Mouse (Mus musculus): ENCODE results near the gene Ccnf. TPM values are rescaled to one million over a fixed set of nuclear protein-coding genes. Genes with fewer than 3 reads are reported as not detected.
A peak's percentile ranks its signal among the peaks of the same experiment; 100 is the strongest.

Ccnf gene
- polyA plus RNA-seq, 1 experiment from 2014 or later = 2.8 TPM

GRCm38 (mm10) chr17:24206451-24207351 is 44.6 kb downstream of the Ccnf start:
- H3K36me3 ChIP-seq (ENCODE audit: insufficient read depth, low read length) = no peaks in the 10 kb centered on the region
- no peaks in the 10 kb centered on the region for H3K9me3 ChIP-seq (ENCODE audit: low read length)
- H3K27me3 ChIP-seq (replicated peaks; ENCODE audit: insufficient read depth, low read length) = 0 out of 2 replicates have a peak, but pooled peaks cover 11% of the 10 kb centered on the region
- H3K4me2 ChIP-seq (replicated peaks; ENCODE audit: low read depth, low read length) = peak overlapping the region; percentile 95
- H3K27ac ChIP-seq (ENCODE audit: low read length) = no peak overlapping the region
- TF ChIP-seq CTCF (IDR thresholded peaks at IDR 0.05) (peak; percentile 25), EP300 (IDR thresholded peaks at IDR 0.05) (no peak)
- ATAC-seq (peak; percentile 20), DNase-seq (ENCODE audit: low spot score) (peak; percentile 60)
- peaks cover 34% of the 10 kb centered on the region for H3K4me1 ChIP-seq (ENCODE audit: insufficient read depth, low read depth, low read length)
- 5% methylated on average over 58 of the region's 62 CpGs for WGBS
- H3K4me3 ChIP-seq (ENCODE audit: low read depth, low read length) = peak overlapping the region; percentile 31
- H3K9ac ChIP-seq (replicated peaks; ENCODE audit: low read depth) = no peak overlapping the region

GRCm38 (mm10) chr17:24205908-24206361 is 45.3 kb downstream of the Ccnf start:
- Histone ChIP-seq H3K4me3 (ENCODE audit: low read depth, low read length) (peak overlapping the region; percentile 59), H3K27me3 (replicated peaks; ENCODE audit: insufficient read depth, low read length) (0 out of 2 replicates have a peak, but pooled peaks cover 11% of the 10 kb centered on the region), H3K4me2 (replicated peaks; ENCODE audit: low read depth, low read length) (peak overlapping the region; percentile 95), H3K9me3 (ENCODE audit: low read length) (no peaks in the 10 kb centered on the region), H3K27ac (ENCODE audit: low read length) (no peak overlapping the region), H3K4me1 (ENCODE audit: insufficient read depth, low read depth, low read length) (peaks cover 29% of the 10 kb centered on the region), H3K36me3 (ENCODE audit: insufficient read depth, low read length) (no peaks in the 10 kb centered on the region), H3K9ac (replicated peaks; ENCODE audit: low read depth) (no peak overlapping the region)
- DNase-seq (ENCODE audit: low spot score) = peak; percentile 54
- 3% methylated on average over 15 of the region's 15 CpGs for WGBS
- peak; percentile 29 for ATAC-seq
- no peak for TF ChIP-seq EP300 (IDR thresholded peaks at IDR 0.05)
- TF ChIP-seq CTCF (IDR thresholded peaks at IDR 0.05) = no peak

GRCm38 (mm10) chr17:24205284-24205888 is 45.9 kb downstream of the Ccnf start, which contains the start of gene Tbc1d24:
Gene Tbc1d24 (minus strand): TSS chr17:24205562.
- ATAC-seq (peak; percentile 77), DNase-seq (ENCODE audit: low spot score) (peak; percentile 93)
- H3K9me3 ChIP-seq (ENCODE audit: low read length) = no peaks in the 10 kb centered on the region
- peak within 1 kb of the TSS; percentile 59 for H3K4me3 ChIP-seq (ENCODE audit: low read depth, low read length)
- H3K36me3 ChIP-seq (ENCODE audit: insufficient read depth, low read length) = no peaks in the 10 kb centered on the region
- peaks cover 29% of the 10 kb centered on the region for H3K4me1 ChIP-seq (ENCODE audit: insufficient read depth, low read depth, low read length)
- TF ChIP-seq CTCF (IDR thresholded peaks at IDR 0.05) (no peak), EP300 (IDR thresholded peaks at IDR 0.05) (no peak)
- peak within 1 kb of the TSS; percentile 29; the same call in 1 of the 2 replicates for H3K9ac ChIP-seq (replicated peaks; ENCODE audit: low read depth)
- under 1% methylated on average over 50 of the region's 65 CpGs for WGBS
- no peak within 1 kb of the TSS for H3K27ac ChIP-seq (ENCODE audit: low read length)
- H3K4me2 ChIP-seq (replicated peaks; ENCODE audit: low read depth, low read length) = peak within 1 kb of the TSS; percentile 95
- 0 out of 2 replicates have a peak, but pooled peaks cover 11% of the 10 kb centered on the region for H3K27me3 ChIP-seq (replicated peaks; ENCODE audit: insufficient read depth, low read length)

GRCm38 (mm10) chr17:24204846-24205245 is 46.4 kb downstream of the Ccnf start:
- peak overlapping the region; percentile 59 for H3K4me3 ChIP-seq (ENCODE audit: low read depth, low read length)
- H3K27me3 ChIP-seq (replicated peaks; ENCODE audit: insufficient read depth, low read length) = 0 out of 2 replicates have a peak, but pooled peaks cover 8% of the 10 kb centered on the region
- TF ChIP-seq CTCF (IDR thresholded peaks at IDR 0.05) (no peak), EP300 (IDR thresholded peaks at IDR 0.05) (no peak)
- DNase-seq (ENCODE audit: low spot score) (no peak), ATAC-seq (no peak)
- no peaks in the 10 kb centered on the region for H3K36me3 ChIP-seq (ENCODE audit: insufficient read depth, low read length)
- H3K4me2 ChIP-seq (replicated peaks; ENCODE audit: low read depth, low read length) = peak overlapping the region; percentile 95
- no peaks in the 10 kb centered on the region for H3K9me3 ChIP-seq (ENCODE audit: low read length)
- H3K27ac ChIP-seq (ENCODE audit: low read length) = no peak overlapping the region
- H3K4me1 ChIP-seq (ENCODE audit: insufficient read depth, low read depth, low read length) = peaks cover 29% of the 10 kb centered on the region
- WGBS = 9% methylated on average over 7 of the region's 7 CpGs
- H3K9ac ChIP-seq (replicated peaks; ENCODE audit: low read depth) = peak overlapping the region; percentile 29; the same call in 1 of the 2 replicates

- WGBS = 71% methylated on average over 3 of the region's 3 CpGs
- Histone ChIP-seq H3K27ac (ENCODE audit: low read length) (no peak overlapping the region), H3K36me3 (ENCODE audit: insufficient read depth, low read length) (no peaks in the 10 kb centered on the region), H3K4me1 (ENCODE audit: insufficient read depth, low read depth, low read length) (peaks cover 25% of the 10 kb centered on the region), H3K9ac (replicated peaks; ENCODE audit: low read depth) (no peak overlapping the region), H3K9me3 (ENCODE audit: low read length) (no peaks in the 10 kb centered on the region), H3K4me3 (ENCODE audit: low read depth, low read length) (no peak overlapping the region), H3K27me3 (replicated peaks; ENCODE audit: insufficient read depth, low read length) (0 out of 2 replicates have a peak, but pooled peaks cover 7% of the 10 kb centered on the region), H3K4me2 (replicated peaks; ENCODE audit: low read depth, low read length) (no peak overlapping the region)
- no peak for TF ChIP-seq EP300 (IDR thresholded peaks at IDR 0.05)
- no peak for TF ChIP-seq CTCF (IDR thresholded peaks at IDR 0.05)
- DNase-seq (ENCODE audit: low spot score) (no peak), ATAC-seq (no peak)
Measured at GRCm38 (mm10) chr17:24203611-24204534, 47.4 kb downstream of the Ccnf start.
